Mouse (Mus musculus): ENCODE results near the gene Ptch2. TPM values are rescaled to one million over a fixed set of nuclear protein-coding genes. Genes with fewer than 3 reads are reported as not detected.
A peak's percentile ranks its signal among the peaks of the same experiment; 100 is the strongest.

Ptch2 gene
- total RNA-seq, 2 experiments from 2014 or later: 1.5 to 2.7 TPM

GRCm38 (mm10) chr4:117087948-117088640 is 7.8 kb upstream of the Ptch2 start:
- TF ChIP-seq CTCF (conservative IDR thresholded peaks at IDR 0.05): no peak
- Histone ChIP-seq H3K27ac (no peak overlapping the region), H3K4me3 (no peak overlapping the region)
- DNase-seq (ENCODE audit: low spot score in 2 of 2): no peak

GRCm38 (mm10) chr4:117090586-117090985 is 5.3 kb upstream of the Ptch2 start:
- no peak for TF ChIP-seq CTCF (conservative IDR thresholded peaks at IDR 0.05)
- Histone ChIP-seq H3K4me3 (no peak overlapping the region), H3K27ac (no peak overlapping the region)
- no peak for DNase-seq (ENCODE audit: low spot score in 2 of 2)

GRCm38 (mm10) chr4:117094626-117095361 is 1.1 kb upstream of the Ptch2 start:
- TF ChIP-seq CTCF (conservative IDR thresholded peaks at IDR 0.05): no peak
- Histone ChIP-seq H3K27ac (no peak overlapping the region), H3K4me3 (no peak overlapping the region)
- DNase-seq (ENCODE audit: low spot score in 2 of 2): no peak

- TF ChIP-seq CTCF (conservative IDR thresholded peaks at IDR 0.05): no peak
- no peak for DNase-seq (ENCODE audit: low spot score in 2 of 2)
- Histone ChIP-seq H3K4me3 (peak overlapping the region; percentile 60; the same call in 1 of the 2 replicates), H3K27ac (0 out of 2 replicates have a peak overlapping the region, but pooled peaks have one; percentile 33)
Measured at GRCm38 (mm10) chr4:117096666-117097065, 791 bp downstream of the Ptch2 start.

GRCm38 (mm10) chr4:117097969-117098763 is 2.3 kb downstream of the Ptch2 start:
- H3K4me3 ChIP-seq: no peak overlapping the region

GRCm38 (mm10) chr4:117098764-117099036 is 2.8 kb downstream of the Ptch2 start:
- Histone ChIP-seq H3K4me3 (no peak overlapping the region), H3K27ac (no peak overlapping the region)
- TF ChIP-seq CTCF (conservative IDR thresholded peaks at IDR 0.05): no peak
- DNase-seq (ENCODE audit: low spot score in 2 of 2): no peak

More at GRCm38 (mm10) chr4:117097969-117098763, 2.3 kb downstream of the Ptch2 start:
- DNase-seq (ENCODE audit: low spot score in 2 of 2): no peak
- H3K27ac ChIP-seq: no peak overlapping the region
- no peak for TF ChIP-seq CTCF (conservative IDR thresholded peaks at IDR 0.05)

- no peak for TF ChIP-seq CTCF (conservative IDR thresholded peaks at IDR 0.05)
- DNase-seq (ENCODE audit: low spot score in 2 of 2): no peak
- H3K4me3 ChIP-seq: no peak overlapping the region
- H3K27ac ChIP-seq: no peak overlapping the region
Measured at GRCm38 (mm10) chr4:117100036-117100435, 4.2 kb downstream of the Ptch2 start.

- Histone ChIP-seq H3K27ac (no peak overlapping the region), H3K4me3 (no peak overlapping the region)
- no peak for DNase-seq (ENCODE audit: low spot score in 2 of 2)
- peak; percentile 55 for TF ChIP-seq CTCF (conservative IDR thresholded peaks at IDR 0.05)
Measured at GRCm38 (mm10) chr4:117101218-117101617, 5.3 kb downstream of the Ptch2 start.

- peak; percentile 29 for TF ChIP-seq CTCF (conservative IDR thresholded peaks at IDR 0.05)
- Histone ChIP-seq H3K27ac (no peak overlapping the region), H3K4me3 (no peak overlapping the region)
- no peak for DNase-seq (ENCODE audit: low spot score in 2 of 2)
Measured at GRCm38 (mm10) chr4:117104672-117105071, 8.8 kb downstream of the Ptch2 start.

GRCm38 (mm10) chr4:117105127-117105526 is 9.3 kb downstream of the Ptch2 start:
- TF ChIP-seq CTCF (conservative IDR thresholded peaks at IDR 0.05): no peak

GRCm38 (mm10) chr4:117107813-117108523 is 12.1 kb downstream of the Ptch2 start:
- Histone ChIP-seq H3K27ac (no peak overlapping the region), H3K4me3 (no peak overlapping the region)
- no peak for TF ChIP-seq CTCF (conservative IDR thresholded peaks at IDR 0.05)
- no peak for DNase-seq (ENCODE audit: low spot score in 2 of 2)

More at GRCm38 (mm10) chr4:117105127-117105526, 9.3 kb downstream of the Ptch2 start:
- no peak for DNase-seq (ENCODE audit: low spot score in 2 of 2)
- Histone ChIP-seq H3K4me3 (no peak overlapping the region), H3K27ac (no peak overlapping the region)

- TF ChIP-seq CTCF (conservative IDR thresholded peaks at IDR 0.05): no peak
- no peak overlapping the region for H3K4me3 ChIP-seq
- no peak overlapping the region for H3K27ac ChIP-seq
- no peak for DNase-seq (ENCODE audit: low spot score in 2 of 2)
Measured at GRCm38 (mm10) chr4:117108524-117108849, 12.6 kb downstream of the Ptch2 start.

GRCm38 (mm10) chr4:117109330-117109729 is 13.5 kb downstream of the Ptch2 start:
- H3K4me3 ChIP-seq: no peak overlapping the region
- no peak for TF ChIP-seq CTCF (conservative IDR thresholded peaks at IDR 0.05)
- DNase-seq (ENCODE audit: low spot score in 2 of 2): no peak
- no peak overlapping the region for H3K27ac ChIP-seq
